Mouse (Mus musculus): ENCODE measurements at regions not wholly inside any gene's neighbourhood (a gene's known extent, or its start where the extent isn't known, plus 50 kb on each side); places are given as distances from the start of the nearest gene placed in this dataset.

DNA sequence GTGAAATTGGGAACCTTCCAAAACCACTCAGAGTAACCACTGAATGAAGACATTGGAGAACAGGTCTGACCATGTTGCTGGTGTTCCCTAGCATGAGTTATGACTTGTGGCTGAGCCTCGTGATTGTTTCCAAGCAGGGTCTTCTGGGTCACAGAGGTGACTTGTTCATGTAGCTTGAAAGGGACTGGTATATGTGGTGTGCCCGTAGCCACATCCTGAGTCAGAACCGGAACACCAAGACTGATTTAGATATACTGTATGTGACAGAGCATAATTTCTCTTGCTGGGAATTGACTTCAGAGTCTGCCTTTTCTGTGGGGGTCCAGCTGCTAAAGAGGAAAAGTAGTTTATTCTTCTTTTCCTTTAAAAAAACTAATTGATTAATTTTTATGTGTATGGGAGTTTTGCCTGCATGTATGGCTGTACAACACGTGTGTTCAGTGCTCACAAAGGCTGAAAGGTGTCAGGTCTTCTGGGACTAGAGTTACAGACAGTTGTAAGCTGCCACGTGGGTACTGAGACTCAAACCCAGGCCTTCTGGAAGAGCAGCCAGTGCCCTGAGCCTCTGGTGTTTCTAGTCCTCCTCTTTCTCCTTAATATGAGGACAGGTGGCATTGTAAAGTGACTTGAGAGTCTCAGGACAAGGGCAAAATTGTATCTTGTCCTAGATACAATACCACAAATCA lies 139.3 kb upstream of the Spdye4c start:
- ATAC-seq (replicated peaks; ENCODE audit: low FRiP score) = no peak
- no peak overlapping the region for H3K9ac ChIP-seq
- no peak overlapping the region for H3K4me2 ChIP-seq
- no peaks in the 10 kb centered on the region for H3K36me3 ChIP-seq
- WGBS = 53% methylated on average over 5 of the region's 5 CpGs
- H3K27me3 ChIP-seq = no peaks in the 10 kb centered on the region
- no peaks in the 10 kb centered on the region for H3K4me1 ChIP-seq
- no peak overlapping the region for H3K27ac ChIP-seq
- no peaks in the 10 kb centered on the region for H3K9me3 ChIP-seq (replicated peaks)
- H3K4me3 ChIP-seq (replicated peaks) = no peak overlapping the region

GRCm38 (mm10) chr2:128452582-128452981 lies 138.4 kb upstream of the Spdye4c start:
- WGBS = 40% methylated on average over 1 of the region's 1 CpGs
- Histone ChIP-seq H3K9ac (no peak overlapping the region), H3K36me3 (no peaks in the 10 kb centered on the region), H3K4me1 (no peaks in the 10 kb centered on the region), H3K9me3 (replicated peaks) (no peaks in the 10 kb centered on the region), H3K4me3 (replicated peaks) (no peak overlapping the region), H3K27me3 (no peaks in the 10 kb centered on the region), H3K4me2 (no peak overlapping the region), H3K27ac (no peak overlapping the region)
- no peak for ATAC-seq (replicated peaks; ENCODE audit: low FRiP score)

- Histone ChIP-seq H3K4me1 (no peaks in the 10 kb centered on the region), H3K27me3 (no peaks in the 10 kb centered on the region), H3K4me3 (replicated peaks) (no peak overlapping the region), H3K4me2 (no peak overlapping the region), H3K9ac (no peak overlapping the region), H3K9me3 (replicated peaks) (no peaks in the 10 kb centered on the region), H3K36me3 (no peaks in the 10 kb centered on the region), H3K27ac (no peak overlapping the region)
- WGBS = 82% methylated on average over 13 of the region's 13 CpGs
- no peak for ATAC-seq (replicated peaks; ENCODE audit: low FRiP score)
Measured at GRCm38 (mm10) chr2:128454509-128454908, 136.5 kb upstream of the Spdye4c start.

DNA sequence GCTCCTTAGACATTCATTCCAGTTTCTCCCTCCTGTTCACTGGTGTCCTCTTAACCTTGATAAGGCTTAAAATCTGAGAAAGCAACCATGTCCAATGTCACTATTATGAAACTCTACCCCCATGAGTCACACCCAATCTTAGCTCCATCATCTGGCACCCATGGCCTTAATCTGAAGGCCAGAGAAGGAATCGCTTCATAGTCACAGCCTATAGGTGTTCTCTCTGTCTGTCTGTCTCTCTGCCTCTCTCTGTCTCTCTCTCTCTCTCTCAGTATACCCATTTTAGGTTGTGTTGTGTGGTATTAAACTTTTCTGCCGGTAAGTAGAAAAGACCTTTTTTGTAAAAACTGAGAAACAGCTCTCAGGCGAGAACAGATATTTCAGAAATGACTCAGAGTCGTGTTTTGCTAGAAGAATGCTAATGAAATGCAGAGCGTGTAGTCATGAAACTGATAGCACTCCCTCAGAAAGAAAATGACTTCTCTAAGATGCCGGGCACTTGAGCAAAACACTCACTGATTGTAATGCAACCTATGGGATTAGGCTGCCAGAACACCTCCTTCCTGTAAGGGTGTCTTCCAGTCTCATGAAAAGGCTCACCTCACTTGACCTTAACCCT lies 133.3 kb upstream of the Spdye4c start:
- no peak overlapping the region for H3K4me3 ChIP-seq (replicated peaks)
- no peaks in the 10 kb centered on the region for H3K9me3 ChIP-seq (replicated peaks)
- no peak overlapping the region for H3K27ac ChIP-seq
- no peaks in the 10 kb centered on the region for H3K27me3 ChIP-seq
- 72% methylated on average over 6 of the region's 6 CpGs for WGBS
- H3K36me3 ChIP-seq = no peaks in the 10 kb centered on the region
- ATAC-seq (replicated peaks; ENCODE audit: low FRiP score) = no peak
- H3K4me1 ChIP-seq = no peaks in the 10 kb centered on the region
- H3K4me2 ChIP-seq = no peak overlapping the region
- H3K9ac ChIP-seq = no peak overlapping the region

GRCm38 (mm10) chr2:128465214-128465984 lies 125.6 kb upstream of the Spdye4c start:
- H3K9me3 ChIP-seq (replicated peaks) = no peaks in the 10 kb centered on the region
- no peaks in the 10 kb centered on the region for H3K27me3 ChIP-seq
- no peak overlapping the region for H3K27ac ChIP-seq
- no peak for ATAC-seq (replicated peaks; ENCODE audit: low FRiP score)
- H3K4me3 ChIP-seq (replicated peaks) = no peak overlapping the region
- H3K36me3 ChIP-seq = no peaks in the 10 kb centered on the region
- peaks cover 15% of the 10 kb centered on the region; the same call in 1 of the 2 replicates for H3K4me1 ChIP-seq
- H3K9ac ChIP-seq = no peak overlapping the region
- no peak overlapping the region for H3K4me2 ChIP-seq
- 62% methylated on average over 6 of the region's 6 CpGs for WGBS

GRCm38 (mm10) chr2:128467490-128468245 lies 123.3 kb upstream of the Spdye4c start:
- Histone ChIP-seq H3K4me1 (peaks cover 23% of the 10 kb centered on the region), H3K4me2 (no peak overlapping the region), H3K9ac (no peak overlapping the region), H3K27ac (no peak overlapping the region), H3K4me3 (replicated peaks) (no peak overlapping the region), H3K36me3 (no peaks in the 10 kb centered on the region), H3K9me3 (replicated peaks) (no peaks in the 10 kb centered on the region), H3K27me3 (no peaks in the 10 kb centered on the region)
- ATAC-seq (replicated peaks; ENCODE audit: low FRiP score) = no peak
- 90% methylated on average over 8 of the region's 8 CpGs for WGBS

GRCm38 (mm10) chr2:128468323-128468722 lies 122.7 kb upstream of the Spdye4c start:
- Histone ChIP-seq H3K4me1 (peaks cover 30% of the 10 kb centered on the region), H3K9ac (no peak overlapping the region), H3K9me3 (replicated peaks) (no peaks in the 10 kb centered on the region), H3K36me3 (no peaks in the 10 kb centered on the region), H3K27me3 (no peaks in the 10 kb centered on the region), H3K4me3 (replicated peaks) (no peak overlapping the region), H3K4me2 (no peak overlapping the region), H3K27ac (no peak overlapping the region)
- WGBS = 37% methylated on average over 2 of the region's 2 CpGs
- ATAC-seq (replicated peaks; ENCODE audit: low FRiP score) = 0 out of 2 replicates have a peak, but pooled peaks have one; percentile 31

DNA sequence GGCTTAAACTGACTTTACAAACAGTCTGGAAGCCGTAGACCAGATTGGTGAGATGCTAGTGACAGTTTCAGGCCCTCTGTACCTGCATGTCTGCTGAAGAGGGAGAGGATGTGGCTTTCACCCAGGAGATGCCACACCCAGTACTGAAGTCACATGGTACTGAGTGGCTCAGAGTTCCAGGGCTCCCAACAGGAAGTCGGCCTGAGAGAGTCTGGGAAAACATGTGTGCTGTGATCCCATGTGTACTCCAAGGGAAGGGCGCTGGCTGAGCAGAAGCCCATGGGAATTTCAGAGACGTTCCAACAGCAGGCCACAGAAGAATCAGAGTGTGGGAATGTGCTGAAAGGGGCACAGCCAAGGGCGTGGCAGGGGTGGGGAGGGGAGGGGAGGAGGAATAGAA lies 120.7 kb upstream of the Spdye4c start:
- no peak overlapping the region for H3K27ac ChIP-seq
- H3K27me3 ChIP-seq = no peaks in the 10 kb centered on the region
- no peak overlapping the region for H3K4me2 ChIP-seq
- peaks cover 34% of the 10 kb centered on the region for H3K4me1 ChIP-seq
- no peak for ATAC-seq (replicated peaks; ENCODE audit: low FRiP score)
- 58% methylated on average over 5 of the region's 5 CpGs for WGBS
- no peak overlapping the region for H3K9ac ChIP-seq
- H3K4me3 ChIP-seq (replicated peaks) = no peak overlapping the region
- no peaks in the 10 kb centered on the region for H3K9me3 ChIP-seq (replicated peaks)
- no peaks in the 10 kb centered on the region for H3K36me3 ChIP-seq

- no peak overlapping the region for H3K4me2 ChIP-seq
- no peak overlapping the region for H3K27ac ChIP-seq
- H3K4me1 ChIP-seq = peaks cover 24% of the 10 kb centered on the region
- WGBS = 66% methylated on average over 13 of the region's 13 CpGs
- ATAC-seq (replicated peaks; ENCODE audit: low FRiP score) = no peak
- no peaks in the 10 kb centered on the region for H3K27me3 ChIP-seq
- H3K4me3 ChIP-seq (replicated peaks) = no peak overlapping the region
- no peaks in the 10 kb centered on the region for H3K9me3 ChIP-seq (replicated peaks)
- H3K36me3 ChIP-seq = no peaks in the 10 kb centered on the region
- no peak overlapping the region for H3K9ac ChIP-seq
Measured at GRCm38 (mm10) chr2:128473241-128473954, 117.6 kb upstream of the Spdye4c start.

GRCm38 (mm10) chr2:128473997-128474396 lies 117.0 kb upstream of the Spdye4c start:
- H3K9ac ChIP-seq = no peak overlapping the region
- H3K36me3 ChIP-seq = no peaks in the 10 kb centered on the region
- H3K4me3 ChIP-seq (replicated peaks) = no peak overlapping the region
- no peak for ATAC-seq (replicated peaks; ENCODE audit: low FRiP score)
- peaks cover 23% of the 10 kb centered on the region for H3K4me1 ChIP-seq
- H3K9me3 ChIP-seq (replicated peaks) = no peaks in the 10 kb centered on the region
- H3K4me2 ChIP-seq = no peak overlapping the region
- H3K27ac ChIP-seq = no peak overlapping the region
- WGBS = 53% methylated on average over 7 of the region's 7 CpGs
- H3K27me3 ChIP-seq = no peaks in the 10 kb centered on the region

DNA sequence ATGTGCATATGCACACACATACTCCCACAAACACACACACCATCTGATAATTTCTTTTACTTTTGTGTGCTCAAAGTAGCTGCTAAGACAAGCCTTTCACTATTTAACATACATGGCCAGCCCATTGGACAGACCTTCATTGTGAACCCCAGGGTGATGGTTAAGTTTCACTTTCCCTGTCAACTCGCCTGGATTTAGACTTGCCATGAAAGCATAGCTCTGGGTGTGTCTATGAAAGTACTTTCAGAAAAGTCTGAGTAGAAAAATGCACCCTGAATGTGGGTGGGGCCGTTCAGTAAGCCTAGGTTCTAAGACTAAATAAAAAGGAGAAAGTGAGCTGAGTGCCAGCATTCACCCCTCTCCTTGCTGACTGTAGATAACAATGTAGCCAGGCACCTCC lies 113.8 kb upstream of the Spdye4c start:
- H3K9ac ChIP-seq = no peak overlapping the region
- H3K4me2 ChIP-seq = no peak overlapping the region
- WGBS = 81% methylated on average over 2 of the region's 2 CpGs
- H3K4me3 ChIP-seq (replicated peaks) = no peak overlapping the region
- H3K27me3 ChIP-seq = no peaks in the 10 kb centered on the region
- H3K4me1 ChIP-seq = peaks cover 16% of the 10 kb centered on the region
- H3K27ac ChIP-seq = no peak overlapping the region
- no peaks in the 10 kb centered on the region for H3K36me3 ChIP-seq
- no peaks in the 10 kb centered on the region for H3K9me3 ChIP-seq (replicated peaks)
- ATAC-seq (replicated peaks; ENCODE audit: low FRiP score) = no peak

All from kidney, embryonic 15.5 days (tissue).